Mouse (Mus musculus): Measurements from ENCODE around the gene Slc38a8. TPM values are rescaled to one million over a fixed set of nuclear protein-coding genes. Genes with fewer than 3 reads are reported as not detected.

Gene Slc38a8
- polyA plus RNA-seq, 1 experiment from 2014 or later: not detected

GRCm38 (mm10) chr8:119468091-119468490 is 33.4 kb downstream of the Slc38a8 start:
- 88% methylated on average over 8 of the region's 8 CpGs for WGBS
- H3K27me3 ChIP-seq (replicated peaks): 0 out of 2 replicates have a peak, but pooled peaks cover 5% of the 10 kb centered on the region
- H3K4me1 ChIP-seq: peaks cover 34% of the 10 kb centered on the region
- H3K9me3 ChIP-seq: no peaks in the 10 kb centered on the region
- no peak for ATAC-seq (replicated peaks)
- no peak overlapping the region for H3K9ac ChIP-seq
- no peak overlapping the region for H3K4me3 ChIP-seq
- H3K4me2 ChIP-seq: no peak overlapping the region
- no peak overlapping the region for H3K27ac ChIP-seq
- H3K36me3 ChIP-seq (replicated peaks): 0 out of 2 replicates have a peak, but pooled peaks cover 2% of the 10 kb centered on the region

- Histone ChIP-seq H3K27me3 (replicated peaks) (0 out of 2 replicates have a peak, but pooled peaks cover 5% of the 10 kb centered on the region), H3K4me3 (no peak overlapping the region), H3K27ac (peak overlapping the region; percentile 39; the same call in 1 of the 2 replicates), H3K9ac (no peak overlapping the region), H3K9me3 (no peaks in the 10 kb centered on the region), H3K4me2 (no peak overlapping the region), H3K36me3 (replicated peaks) (no peaks in the 10 kb centered on the region), H3K4me1 (peaks cover 34% of the 10 kb centered on the region)
- no peak for ATAC-seq (replicated peaks)
- 66% methylated on average over 10 of the region's 10 CpGs for WGBS
Observed at GRCm38 (mm10) chr8:119466794-119467193, 34.7 kb downstream of the Slc38a8 start.

- peak overlapping the region; percentile 47 for H3K27ac ChIP-seq
- H3K27me3 ChIP-seq (replicated peaks): 0 out of 2 replicates have a peak, but pooled peaks cover 5% of the 10 kb centered on the region
- H3K4me2 ChIP-seq: peak overlapping the region; percentile 41
- no peaks in the 10 kb centered on the region for H3K36me3 ChIP-seq (replicated peaks)
- H3K9me3 ChIP-seq: no peaks in the 10 kb centered on the region
- peak overlapping the region; percentile 10; the same call in 1 of the 2 replicates for H3K4me3 ChIP-seq
- H3K9ac ChIP-seq: no peak overlapping the region
- H3K4me1 ChIP-seq: peaks cover 38% of the 10 kb centered on the region
- peak; percentile 78 for ATAC-seq (replicated peaks)
- 2% methylated on average over 18 of the region's 18 CpGs for WGBS
Observed at GRCm38 (mm10) chr8:119466105-119466504, 35.4 kb downstream of the Slc38a8 start.

- 32% methylated on average over 7 of the region's 7 CpGs for WGBS
- no peak overlapping the region for H3K4me3 ChIP-seq
- H3K9ac ChIP-seq: no peak overlapping the region
- no peaks in the 10 kb centered on the region for H3K36me3 ChIP-seq (replicated peaks)
- 0 out of 2 replicates have a peak, but pooled peaks cover 5% of the 10 kb centered on the region for H3K27me3 ChIP-seq (replicated peaks)
- ATAC-seq (replicated peaks): no peak
- H3K4me2 ChIP-seq: no peak overlapping the region
- H3K27ac ChIP-seq: no peak overlapping the region
- peaks cover 51% of the 10 kb centered on the region for H3K4me1 ChIP-seq
- H3K9me3 ChIP-seq: no peaks in the 10 kb centered on the region
Observed at GRCm38 (mm10) chr8:119463709-119464108, 37.8 kb downstream of the Slc38a8 start.

GRCm38 (mm10) chr8:119461356-119461755 is 40.1 kb downstream of the Slc38a8 start:
- 54% methylated on average over 9 of the region's 9 CpGs for WGBS
- Histone ChIP-seq H3K4me2 (no peak overlapping the region), H3K9ac (no peak overlapping the region), H3K27me3 (replicated peaks) (0 out of 2 replicates have a peak, but pooled peaks cover 5% of the 10 kb centered on the region), H3K4me3 (no peak overlapping the region), H3K4me1 (peaks cover 43% of the 10 kb centered on the region), H3K27ac (no peak overlapping the region), H3K36me3 (replicated peaks) (no peaks in the 10 kb centered on the region), H3K9me3 (no peaks in the 10 kb centered on the region)
- ATAC-seq (replicated peaks): no peak

- H3K4me2 ChIP-seq: peak overlapping the region; percentile 18; the same call in 1 of the 2 replicates
- ATAC-seq (replicated peaks): no peak
Observed at GRCm38 (mm10) chr8:119459724-119460123, 41.8 kb downstream of the Slc38a8 start.

GRCm38 (mm10) chr8:119456045-119456444 is 45.5 kb downstream of the Slc38a8 start:
- Histone ChIP-seq H3K4me2 (no peak overlapping the region), H3K4me1 (peaks cover 13% of the 10 kb centered on the region), H3K4me3 (no peak overlapping the region), H3K27ac (no peak overlapping the region), H3K36me3 (replicated peaks) (no peaks in the 10 kb centered on the region), H3K9me3 (no peaks in the 10 kb centered on the region), H3K9ac (no peak overlapping the region), H3K27me3 (replicated peaks) (no peaks in the 10 kb centered on the region)
- 88% methylated on average over 5 of the region's 5 CpGs for WGBS
- ATAC-seq (replicated peaks): no peak

More at GRCm38 (mm10) chr8:119459724-119460123, 41.8 kb downstream of the Slc38a8 start:
- Histone ChIP-seq H3K4me3 (no peak overlapping the region), H3K36me3 (replicated peaks) (no peaks in the 10 kb centered on the region), H3K9me3 (no peaks in the 10 kb centered on the region), H3K27ac (peak overlapping the region; percentile 59; the same call in 1 of the 2 replicates), H3K27me3 (replicated peaks) (no peaks in the 10 kb centered on the region), H3K4me1 (peaks cover 26% of the 10 kb centered on the region), H3K9ac (0 out of 2 replicates have a peak overlapping the region, but pooled peaks have one; percentile 27)
- 18% methylated on average over 16 of the region's 16 CpGs for WGBS

- Histone ChIP-seq H3K36me3 (replicated peaks) (no peaks in the 10 kb centered on the region), H3K27ac (no peak overlapping the region), H3K4me3 (no peak overlapping the region), H3K9ac (no peak overlapping the region), H3K4me1 (peaks cover 2% of the 10 kb centered on the region; the same call in 1 of the 2 replicates), H3K4me2 (no peak overlapping the region), H3K27me3 (replicated peaks) (no peaks in the 10 kb centered on the region), H3K9me3 (no peaks in the 10 kb centered on the region)
- WGBS: 86% methylated on average over 5 of the region's 5 CpGs
- no peak for ATAC-seq (replicated peaks)
Observed at GRCm38 (mm10) chr8:119452919-119453318, 48.6 kb downstream of the Slc38a8 start.

- no peaks in the 10 kb centered on the region for H3K36me3 ChIP-seq (replicated peaks)
- no peak overlapping the region for H3K4me2 ChIP-seq
- 85% methylated on average over 4 of the region's 4 CpGs for WGBS
- no peak overlapping the region for H3K4me3 ChIP-seq
- no peak for ATAC-seq (replicated peaks)
- no peak overlapping the region for H3K27ac ChIP-seq
- peaks cover 13% of the 10 kb centered on the region for H3K4me1 ChIP-seq
- H3K9ac ChIP-seq: no peak overlapping the region
- H3K9me3 ChIP-seq: no peaks in the 10 kb centered on the region
- H3K27me3 ChIP-seq (replicated peaks): no peaks in the 10 kb centered on the region
Observed at GRCm38 (mm10) chr8:119451131-119451530, 50.4 kb downstream of the Slc38a8 start.

- WGBS: 76% methylated on average over 12 of the region's 12 CpGs
- H3K27me3 ChIP-seq (replicated peaks): 0 out of 2 replicates have a peak, but pooled peaks cover 4% of the 10 kb centered on the region
- ATAC-seq (replicated peaks): no peak
- no peak overlapping the region for H3K4me3 ChIP-seq
- H3K4me1 ChIP-seq: peaks cover 14% of the 10 kb centered on the region
- H3K27ac ChIP-seq: no peak overlapping the region
- H3K36me3 ChIP-seq (replicated peaks): no peaks in the 10 kb centered on the region
- no peaks in the 10 kb centered on the region for H3K9me3 ChIP-seq
- H3K9ac ChIP-seq: no peak overlapping the region
- H3K4me2 ChIP-seq: no peak overlapping the region
Observed at GRCm38 (mm10) chr8:119449627-119450026, 51.9 kb downstream of the Slc38a8 start.

- H3K27ac ChIP-seq: no peak overlapping the region
Observed at GRCm38 (mm10) chr8:119447781-119448170, 53.7 kb downstream of the Slc38a8 start.

GRCm38 (mm10) chr8:119446990-119447780 is 54.3 kb downstream of the Slc38a8 start:
- H3K4me2 ChIP-seq: peak overlapping the region; percentile 72
- no peaks in the 10 kb centered on the region for H3K9me3 ChIP-seq
- 1% methylated on average over 42 of the region's 80 CpGs for WGBS
- 0 out of 2 replicates have a peak, but pooled peaks cover 4% of the 10 kb centered on the region for H3K27me3 ChIP-seq (replicated peaks)
- H3K36me3 ChIP-seq (replicated peaks): no peaks in the 10 kb centered on the region
- ATAC-seq (replicated peaks): peak; percentile 74
- H3K9ac ChIP-seq: peak overlapping the region; percentile 77
- no peak overlapping the region for H3K27ac ChIP-seq
- H3K4me3 ChIP-seq: peak overlapping the region; percentile 66
- H3K4me1 ChIP-seq: peaks cover 14% of the 10 kb centered on the region

More at GRCm38 (mm10) chr8:119447781-119448170, 53.7 kb downstream of the Slc38a8 start:
- 1% methylated on average over 17 of the region's 17 CpGs for WGBS
- H3K27me3 ChIP-seq (replicated peaks): 0 out of 2 replicates have a peak, but pooled peaks cover 4% of the 10 kb centered on the region
- no peaks in the 10 kb centered on the region for H3K36me3 ChIP-seq (replicated peaks)
- ATAC-seq (replicated peaks): 0 out of 2 replicates have a peak, but pooled peaks have one; percentile 12
- peaks cover 14% of the 10 kb centered on the region for H3K4me1 ChIP-seq
- H3K9ac ChIP-seq: peak overlapping the region; percentile 77
- H3K9me3 ChIP-seq: no peaks in the 10 kb centered on the region
- H3K4me3 ChIP-seq: peak overlapping the region; percentile 66
- H3K4me2 ChIP-seq: peak overlapping the region; percentile 72

All from midbrain, embryonic 15.5 days (tissue).